Mouse (Mus musculus) monocyte, adult 2 months (primary cell): ENCODE data around the gene Dact1.

ENCODE experiments used
- DNase-seq, 2 experiments: peaks; one replicate each; pipeline ENCODE4 v3.0.0; 2022; ENCODE audit warnings: low spot score in 2 of 2, low read depth in 1 of 2

Dact1 gene

GRCm38 (mm10) chr12:71337025-71337582 lies 27.4 kb downstream of the Dact1 start:
- no peak for DNase-seq

GRCm38 (mm10) chr12:71337896-71338463 lies 28.3 kb downstream of the Dact1 start:
- no peak for DNase-seq

- no peak for DNase-seq
These were observed 29.6 kb downstream of the Dact1 start for GRCm38 (mm10) chr12:71339142-71339848.

- peak in 1 of 2 experiments; percentile 24 for DNase-seq
These were observed 32.7 kb downstream of the Dact1 start for GRCm38 (mm10) chr12:71342397-71342796.

- DNase-seq = no peak
These were observed 35.8 kb downstream of the Dact1 start for GRCm38 (mm10) chr12:71345471-71345870.

- DNase-seq = no peak
These were observed 36.4 kb downstream of the Dact1 start for GRCm38 (mm10) chr12:71346071-71346470.

- DNase-seq = no peak
These were observed 38.8 kb downstream of the Dact1 start for GRCm38 (mm10) chr12:71348401-71348896.

GRCm38 (mm10) chr12:71350077-71350476 lies 40.4 kb downstream of the Dact1 start:
- DNase-seq = no peak

GRCm38 (mm10) chr12:71354656-71355055 lies 45.0 kb downstream of the Dact1 start:
- no peak for DNase-seq

GRCm38 (mm10) chr12:71355092-71355491 lies 45.4 kb downstream of the Dact1 start:
- no peak for DNase-seq

GRCm38 (mm10) chr12:71361616-71362015 lies 51.9 kb downstream of the Dact1 start:
- no peak for DNase-seq

- no peak for DNase-seq
These were observed 52.7 kb downstream of the Dact1 start for GRCm38 (mm10) chr12:71362425-71362824.

- DNase-seq = no peak
These were observed 54.4 kb downstream of the Dact1 start for GRCm38 (mm10) chr12:71364106-71364505.

- no peak for DNase-seq
These were observed 54.8 kb downstream of the Dact1 start for GRCm38 (mm10) chr12:71364531-71364930.

- DNase-seq = no peak
These were observed 55.5 kb downstream of the Dact1 start for GRCm38 (mm10) chr12:71365208-71365607.

- no peak for DNase-seq
These were observed 56.5 kb downstream of the Dact1 start for GRCm38 (mm10) chr12:71366175-71366574.

GRCm38 (mm10) chr12:71368631-71369030 lies 58.9 kb downstream of the Dact1 start:
- no peak for DNase-seq
